Mouse (Mus musculus): ENCODE data around the gene Taar3. TPM values are rescaled to one million over a fixed set of nuclear protein-coding genes. Genes with fewer than 3 reads are reported as not detected.

Gene Taar3
- polyA plus RNA-seq, 1 experiment from 2014 or later = not detected

DNA sequence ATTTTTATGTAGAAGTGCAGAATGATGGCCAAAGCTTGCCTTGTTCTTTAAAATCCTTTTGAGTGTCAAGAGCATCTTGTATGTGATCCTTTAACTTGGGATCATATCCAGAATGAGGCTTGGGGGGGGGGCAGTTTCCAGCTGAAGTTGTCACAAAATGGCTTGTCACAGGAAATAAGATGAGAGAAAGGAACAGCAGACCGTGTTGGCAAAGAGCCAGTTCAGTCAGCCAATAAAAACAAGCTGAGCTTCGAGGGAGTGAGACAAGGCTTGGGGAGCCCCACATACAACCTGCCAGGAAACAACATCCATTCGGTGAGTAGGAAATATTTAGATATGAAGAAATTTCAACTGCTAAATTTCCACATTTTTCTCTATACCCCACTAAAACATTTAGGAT lies 14.1 kb downstream of the Taar3 start:
- Histone ChIP-seq H3K27me3 (replicated peaks) (no peaks in the 10 kb centered on the region), H3K27ac (no peak overlapping the region), H3K9ac (no peak overlapping the region), H3K4me3 (no peak overlapping the region), H3K4me2 (no peak overlapping the region), H3K36me3 (replicated peaks) (no peaks in the 10 kb centered on the region), H3K4me1 (no peaks in the 10 kb centered on the region), H3K9me3 (no peaks in the 10 kb centered on the region)
- ATAC-seq (replicated peaks) = no peak
- 59% methylated on average over 3 of the region's 3 CpGs for WGBS

- H3K27ac ChIP-seq = no peak overlapping the region
- no peaks in the 10 kb centered on the region for H3K4me1 ChIP-seq
- H3K9ac ChIP-seq = no peak overlapping the region
- no peak for ATAC-seq (replicated peaks)
- 93% methylated on average over 6 of the region's 6 CpGs for WGBS
- no peak overlapping the region for H3K4me3 ChIP-seq
- no peaks in the 10 kb centered on the region for H3K36me3 ChIP-seq (replicated peaks)
- no peaks in the 10 kb centered on the region for H3K9me3 ChIP-seq
- H3K27me3 ChIP-seq (replicated peaks) = no peaks in the 10 kb centered on the region
- no peak overlapping the region for H3K4me2 ChIP-seq
These were observed 15.7 kb downstream of the Taar3 start for GRCm38 (mm10) chr10:23964921-23965610.

GRCm38 (mm10) chr10:23970656-23971165 lies 21.4 kb downstream of the Taar3 start, which contains the start of gene Taar5:
Taar5 (plus strand) TSS chr10:23970706.
- no peak within 1 kb of the TSS for H3K27ac ChIP-seq
- H3K9ac ChIP-seq = no peak within 1 kb of the TSS
- no peaks in the 10 kb centered on the region for H3K36me3 ChIP-seq (replicated peaks)
- WGBS = 92% methylated on average over 11 of the region's 11 CpGs
- no peak within 1 kb of the TSS for H3K4me3 ChIP-seq
- ATAC-seq (replicated peaks) = no peak
- no peaks in the 10 kb centered on the region for H3K9me3 ChIP-seq
- no peaks in the 10 kb centered on the region for H3K27me3 ChIP-seq (replicated peaks)
- no peak within 1 kb of the TSS for H3K4me2 ChIP-seq
- H3K4me1 ChIP-seq = no peaks in the 10 kb centered on the region

GRCm38 (mm10) chr10:23971256-23971655 lies 21.9 kb downstream of the Taar3 start:
- no peaks in the 10 kb centered on the region for H3K9me3 ChIP-seq
- 70% methylated on average over 5 of the region's 5 CpGs for WGBS
- H3K4me2 ChIP-seq = no peak overlapping the region
- ATAC-seq (replicated peaks) = no peak
- no peak overlapping the region for H3K9ac ChIP-seq
- H3K4me1 ChIP-seq = no peaks in the 10 kb centered on the region
- H3K27ac ChIP-seq = no peak overlapping the region
- H3K36me3 ChIP-seq (replicated peaks) = no peaks in the 10 kb centered on the region
- H3K4me3 ChIP-seq = no peak overlapping the region
- no peaks in the 10 kb centered on the region for H3K27me3 ChIP-seq (replicated peaks)

DNA sequence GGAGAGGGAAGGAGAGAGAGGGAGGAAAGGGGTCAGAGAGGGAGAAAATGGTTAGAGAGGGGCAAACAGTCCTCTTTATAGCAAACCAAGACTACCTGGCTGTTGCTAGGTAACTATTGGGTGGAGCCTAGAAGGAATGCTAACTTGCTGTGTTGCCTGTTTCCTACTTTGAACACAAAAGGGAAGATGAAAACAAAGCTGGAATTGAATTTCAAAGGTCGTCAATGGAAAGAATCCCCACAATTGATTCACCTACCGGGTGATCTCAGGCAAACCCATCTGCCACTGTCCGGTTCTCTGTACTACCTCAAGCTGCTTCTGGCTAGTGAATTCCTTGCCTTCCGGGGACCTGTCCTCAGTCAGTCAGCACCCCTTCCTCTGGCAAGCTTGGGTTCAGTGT lies 28.6 kb downstream of the Taar3 start:
- Histone ChIP-seq H3K4me1 (no peaks in the 10 kb centered on the region), H3K9ac (no peak overlapping the region), H3K27ac (no peak overlapping the region), H3K4me3 (no peak overlapping the region), H3K9me3 (no peaks in the 10 kb centered on the region), H3K27me3 (replicated peaks) (no peaks in the 10 kb centered on the region), H3K36me3 (replicated peaks) (no peaks in the 10 kb centered on the region), H3K4me2 (no peak overlapping the region)
- 36% methylated on average over 4 of the region's 4 CpGs for WGBS
- no peak for ATAC-seq (replicated peaks)

- Histone ChIP-seq H3K27ac (no peak overlapping the region), H3K4me1 (no peaks in the 10 kb centered on the region), H3K36me3 (replicated peaks) (no peaks in the 10 kb centered on the region), H3K27me3 (replicated peaks) (no peaks in the 10 kb centered on the region), H3K4me3 (no peak overlapping the region), H3K9ac (no peak overlapping the region), H3K9me3 (no peaks in the 10 kb centered on the region), H3K4me2 (no peak overlapping the region)
- WGBS = 40% methylated on average over 16 of the region's 16 CpGs
- peak; percentile 84 for ATAC-seq (replicated peaks)
These were observed 29.7 kb downstream of the Taar3 start for GRCm38 (mm10) chr10:23978901-23979705.

DNA sequence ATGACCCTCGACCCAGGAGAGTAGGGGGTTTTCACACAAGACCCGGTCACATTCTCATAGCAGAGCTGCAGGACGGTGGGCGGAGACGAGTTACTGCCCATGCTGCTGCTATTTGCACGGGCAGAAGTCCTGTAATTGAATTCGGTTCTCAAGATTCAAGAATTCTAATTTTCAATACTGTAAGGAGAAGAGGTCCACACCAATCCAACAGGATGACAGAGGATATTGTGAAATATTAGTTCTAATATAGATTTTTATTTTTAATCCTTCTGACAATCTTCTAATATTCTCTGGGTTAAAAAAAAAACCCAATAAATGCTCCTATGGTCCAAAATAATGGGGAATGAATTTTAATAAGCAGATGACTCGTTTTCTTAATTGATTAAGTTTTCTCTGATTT lies 36.2 kb downstream of the Taar3 start, which contains the start of gene Taar6:
TSS of gene Taar6 (minus strand) at position 101 of the 400 bp plus-strand sequence.
- 83% methylated on average over 8 of the region's 8 CpGs for WGBS
- Histone ChIP-seq H3K36me3 (replicated peaks) (no peaks in the 10 kb centered on the region), H3K9me3 (no peaks in the 10 kb centered on the region), H3K9ac (no peak within 1 kb of the TSS), H3K4me2 (no peak within 1 kb of the TSS), H3K27me3 (replicated peaks) (no peaks in the 10 kb centered on the region), H3K4me3 (no peak within 1 kb of the TSS), H3K27ac (no peak within 1 kb of the TSS), H3K4me1 (no peaks in the 10 kb centered on the region)
- ATAC-seq (replicated peaks) = no peak

- Histone ChIP-seq H3K4me2 (no peak overlapping the region), H3K9me3 (no peaks in the 10 kb centered on the region), H3K4me1 (no peaks in the 10 kb centered on the region), H3K9ac (no peak overlapping the region), H3K27me3 (replicated peaks) (no peaks in the 10 kb centered on the region), H3K27ac (no peak overlapping the region), H3K4me3 (no peak overlapping the region), H3K36me3 (replicated peaks) (no peaks in the 10 kb centered on the region)
- WGBS = 78% methylated on average over 5 of the region's 5 CpGs
- no peak for ATAC-seq (replicated peaks)
These were observed 37.1 kb downstream of the Taar3 start for GRCm38 (mm10) chr10:23986419-23986818.

- WGBS = 79% methylated on average over 3 of the region's 3 CpGs
- ATAC-seq (replicated peaks) = no peak
- no peak within 1 kb of the TSS for H3K4me2 ChIP-seq
- H3K4me3 ChIP-seq = no peak within 1 kb of the TSS
- no peaks in the 10 kb centered on the region for H3K27me3 ChIP-seq (replicated peaks)
- H3K36me3 ChIP-seq (replicated peaks) = no peaks in the 10 kb centered on the region
- no peaks in the 10 kb centered on the region for H3K9me3 ChIP-seq
- no peaks in the 10 kb centered on the region for H3K4me1 ChIP-seq
- H3K9ac ChIP-seq = no peak within 1 kb of the TSS
- H3K27ac ChIP-seq = no peak within 1 kb of the TSS
These were observed 44.0 kb downstream of the Taar3 start, which contains the start of gene Taar7a for GRCm38 (mm10) chr10:23993381-23993780. Taar7a (minus strand) TSS chr10:23993481.

- ATAC-seq (replicated peaks) = no peak
- no peak within 1 kb of the TSS for H3K4me2 ChIP-seq
These were observed 50.3 kb downstream of the Taar3 start, which contains the start of gene Taar7b for GRCm38 (mm10) chr10:23999639-24000038. Taar7b (plus strand) TSS chr10:23999939.

More at GRCm38 (mm10) chr10:23999639-24000038, 50.3 kb downstream of the Taar3 start, which contains the start of gene Taar7b:
- no peaks in the 10 kb centered on the region for H3K4me1 ChIP-seq
- 86% methylated on average over 1 of the region's 1 CpGs for WGBS
- H3K27ac ChIP-seq = no peak within 1 kb of the TSS
- no peaks in the 10 kb centered on the region for H3K27me3 ChIP-seq (replicated peaks)
- no peak within 1 kb of the TSS for H3K9ac ChIP-seq
- H3K4me3 ChIP-seq = no peak within 1 kb of the TSS
- H3K36me3 ChIP-seq (replicated peaks) = no peaks in the 10 kb centered on the region
- H3K9me3 ChIP-seq = no peaks in the 10 kb centered on the region
